Mouse (Mus musculus) spleen, postnatal 4 days (tissue): Measurements from ENCODE around the gene Tmem260.

Experiments
- DNase-seq, 2 experiments: peaks; one replicate each; pipeline ENCODE4 v3.0.0; 2022; ENCODE audit warnings: low spot score in 2 of 2

The Tmem260 gene

DNA sequence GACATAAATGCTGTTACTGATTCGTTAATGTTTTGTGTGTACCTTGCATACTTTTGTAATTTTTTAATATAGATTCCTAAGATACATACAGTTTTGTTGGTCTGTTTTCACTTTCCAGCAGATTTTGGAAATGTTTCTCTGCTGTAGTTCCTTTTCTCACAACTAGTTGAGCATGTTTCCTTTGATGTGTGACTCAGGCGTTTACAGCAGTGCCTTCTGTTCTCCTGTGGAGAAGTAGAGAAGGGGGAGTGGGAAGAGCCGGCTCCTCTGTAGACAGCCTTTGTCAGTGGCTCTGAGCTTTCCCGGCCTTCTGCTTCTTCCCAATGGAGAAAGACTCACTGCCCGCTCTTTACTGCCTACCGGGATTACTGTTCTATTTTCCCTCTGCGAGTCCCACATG, 35.7 kb downstream of the Tmem260 start:
- no peak for DNase-seq

GRCm38 (mm10) chr14:48482762-48483161, 36.8 kb downstream of the Tmem260 start:
- no peak for DNase-seq

DNA sequence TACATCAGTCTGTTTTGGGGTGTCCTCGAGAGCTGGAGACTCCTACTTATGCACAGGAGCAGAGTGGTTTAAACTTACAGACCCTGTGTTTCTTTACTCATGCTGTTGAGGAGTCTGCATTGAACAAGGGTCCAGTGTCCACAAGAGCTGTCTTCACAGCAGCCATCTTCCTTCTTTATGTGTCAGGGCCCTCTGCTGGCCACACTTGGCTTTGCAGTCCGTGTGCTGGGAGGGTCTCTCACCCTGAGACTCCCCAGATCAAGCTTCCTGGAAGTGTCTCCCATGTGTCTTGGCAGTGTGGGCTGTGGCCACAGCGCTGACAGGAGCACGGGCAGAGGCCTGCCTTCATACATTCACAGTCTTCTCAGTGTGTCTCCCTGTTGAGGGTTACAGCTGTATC, 48.0 kb downstream of the Tmem260 start:
- DNase-seq: no peak

DNA sequence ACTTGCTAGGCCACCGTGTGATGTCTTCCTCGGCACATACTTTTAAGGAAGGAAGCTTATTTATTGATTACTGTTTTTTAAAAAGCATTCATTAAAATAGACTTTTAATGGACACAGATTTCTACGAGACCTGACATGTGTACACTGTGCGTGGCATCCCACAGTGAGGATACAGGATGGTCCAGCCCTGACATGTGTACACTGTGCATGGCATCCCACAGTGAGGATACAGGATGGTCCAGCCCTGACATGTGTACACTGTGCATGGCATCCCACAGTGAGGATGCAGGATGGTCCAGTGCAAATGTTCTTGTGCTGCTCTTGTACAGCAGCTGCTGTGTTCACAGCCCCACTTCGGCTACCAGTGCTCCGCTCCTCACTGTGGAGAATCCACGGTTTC, 56.6 kb downstream of the Tmem260 start:
- no peak for DNase-seq

GRCm38 (mm10) chr14:48503691-48504565, 58.0 kb downstream of the Tmem260 start:
- DNase-seq: no peak

- no peak for DNase-seq
Measured at GRCm38 (mm10) chr14:48504566-48504950, 58.6 kb downstream of the Tmem260 start.

GRCm38 (mm10) chr14:48505606-48506005, 59.7 kb downstream of the Tmem260 start:
- DNase-seq: no peak

- DNase-seq: no peak
Measured at GRCm38 (mm10) chr14:48507376-48507775, 61.5 kb downstream of the Tmem260 start.

DNA sequence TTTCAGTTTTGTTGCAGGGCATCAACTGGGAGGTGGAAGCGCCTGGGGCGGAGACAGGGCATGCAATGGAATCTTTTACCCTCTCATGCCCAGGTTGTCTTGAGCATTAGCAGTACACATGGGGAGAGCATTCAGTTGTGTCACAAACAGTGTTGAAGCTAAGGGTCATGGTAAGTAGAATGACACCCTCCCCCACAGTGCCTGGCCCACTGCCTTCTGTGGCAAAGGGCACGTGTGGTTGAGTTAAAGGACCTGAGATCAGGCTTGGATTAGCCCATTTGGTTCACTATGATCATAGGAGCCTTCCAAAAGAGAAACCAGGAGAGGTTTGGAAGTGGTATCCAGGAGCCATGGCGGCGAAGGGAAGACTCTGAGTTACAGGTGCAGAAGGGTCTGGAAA, 63.2 kb downstream of the Tmem260 start:
- DNase-seq: no peak

DNA sequence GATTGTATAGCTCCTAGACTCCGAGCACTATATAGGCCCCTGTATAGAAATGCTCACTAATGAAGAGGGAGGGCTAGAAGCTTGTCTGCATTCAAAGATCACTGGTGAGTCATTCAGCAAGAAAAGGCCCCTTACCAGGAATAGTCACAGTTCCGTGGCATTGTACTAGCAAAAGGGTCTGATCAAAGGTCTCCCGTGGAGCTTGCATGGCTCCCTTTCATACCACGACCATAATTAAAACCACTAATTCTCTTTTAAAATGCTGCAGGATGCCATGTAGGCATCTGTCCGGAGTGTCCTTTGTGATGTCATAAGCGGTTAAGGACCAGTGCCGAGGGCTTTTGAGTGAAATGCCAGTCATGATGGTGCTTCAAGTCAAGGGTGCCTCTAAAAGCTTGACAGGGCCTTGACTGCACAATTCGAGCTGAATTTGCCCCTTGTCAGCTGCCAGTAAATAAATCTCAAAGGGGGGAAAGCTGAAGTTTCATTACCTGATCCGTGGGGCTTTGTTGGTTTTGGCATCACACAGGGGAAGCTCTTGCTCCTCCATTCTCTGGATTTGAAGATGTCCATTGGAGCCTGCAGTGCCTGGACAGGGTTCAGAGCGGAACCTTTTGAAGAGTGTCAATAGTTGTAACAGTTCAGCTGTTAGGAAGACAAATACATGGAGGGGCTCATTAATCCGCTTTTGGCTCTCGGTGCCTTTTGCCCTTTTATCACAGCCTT, 67.3 kb downstream of the Tmem260 start:
- DNase-seq: no peak

GRCm38 (mm10) chr14:48513824-48514493, 68.0 kb downstream of the Tmem260 start:
- no peak for DNase-seq

DNA sequence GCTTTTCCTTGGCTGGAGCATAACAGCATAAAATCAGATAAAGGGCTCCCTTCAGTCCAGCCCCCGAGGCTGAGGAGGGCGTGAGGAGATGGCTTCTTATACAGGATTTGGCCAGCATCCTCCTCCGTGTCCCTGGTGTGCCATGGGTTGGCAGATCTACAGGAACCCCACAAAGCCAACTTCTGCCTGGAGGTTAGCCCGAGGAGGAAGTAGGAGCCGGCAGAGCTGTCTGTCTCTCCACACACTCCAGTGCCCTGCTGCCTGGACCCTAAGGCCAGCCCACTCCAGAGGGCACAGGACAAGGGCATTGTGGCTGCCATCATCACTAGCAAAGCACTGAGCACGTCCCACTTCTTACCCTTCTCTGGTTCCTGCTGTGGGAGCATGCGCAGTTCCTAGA, 68.7 kb downstream of the Tmem260 start:
- DNase-seq: no peak

DNA sequence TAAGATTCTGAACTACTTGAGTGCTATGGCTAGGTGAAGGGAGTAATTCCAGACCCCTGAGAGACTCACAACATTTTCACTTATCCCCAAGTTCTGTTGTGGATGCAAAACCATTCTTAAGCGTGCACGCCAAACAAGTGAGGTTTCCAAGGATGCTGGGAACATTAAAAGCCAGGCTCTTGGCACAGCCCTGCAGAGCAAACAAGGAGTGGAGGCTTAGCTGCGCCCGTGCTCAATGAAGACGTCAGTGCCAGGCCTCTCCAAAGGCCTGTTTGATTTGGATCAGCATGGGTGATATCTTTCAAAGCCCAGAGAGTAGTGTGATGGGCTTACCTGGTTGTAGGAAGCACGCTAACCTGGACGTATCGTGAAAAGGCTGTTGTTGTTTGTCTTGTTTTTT, 69.6 kb downstream of the Tmem260 start:
- DNase-seq: no peak

GRCm38 (mm10) chr14:48523361-48523760, 77.4 kb downstream of the Tmem260 start:
- DNase-seq: no peak

DNA sequence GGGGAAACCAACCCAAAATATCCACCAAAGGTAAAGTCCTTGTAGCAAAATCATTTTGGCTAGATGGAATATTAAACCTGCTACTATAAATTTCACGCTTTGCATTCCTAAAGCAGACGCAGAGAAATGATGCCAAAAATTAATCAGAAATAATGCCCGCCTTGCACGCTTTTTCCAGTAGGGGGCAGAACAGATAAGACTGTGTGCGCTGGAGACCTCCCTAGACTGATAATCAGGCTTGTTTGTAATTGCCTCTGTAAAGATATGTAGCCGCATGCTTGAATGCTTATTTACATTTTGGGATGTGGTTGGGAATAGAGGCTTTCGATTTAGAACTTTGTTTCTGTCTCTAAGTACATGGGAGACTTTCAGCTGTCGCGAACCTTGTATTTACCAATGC, 78.2 kb downstream of the Tmem260 start:
- DNase-seq: no peak

GRCm38 (mm10) chr14:48525055-48525454, 79.1 kb downstream of the Tmem260 start:
- DNase-seq: no peak

GRCm38 (mm10) chr14:48530629-48531028, 84.7 kb downstream of the Tmem260 start:
- DNase-seq: no peak

- DNase-seq: peak; percentile 66 to 80
Measured at GRCm38 (mm10) chr14:48537795-48538766, 92.2 kb downstream of the Tmem260 start.

DNA sequence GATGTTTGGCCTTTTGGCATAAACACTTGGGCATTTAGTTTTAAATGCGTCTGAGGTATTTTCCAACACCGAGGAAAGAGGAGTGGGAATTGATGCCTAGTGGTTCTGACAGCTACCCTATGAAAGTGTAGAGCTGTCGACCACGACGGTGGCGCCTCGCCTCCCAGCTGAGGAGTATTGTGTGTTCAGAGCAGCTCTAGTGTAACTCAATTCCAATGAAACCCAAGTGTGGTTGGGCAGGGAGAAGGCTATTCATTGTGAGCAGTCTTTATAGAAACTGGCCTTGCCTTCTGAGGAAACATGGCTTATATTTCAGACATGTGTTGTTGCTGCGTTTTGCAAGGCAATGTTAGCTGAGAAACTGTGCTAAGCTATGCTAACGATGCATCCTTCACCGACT, 99.2 kb downstream of the Tmem260 start:
- DNase-seq: no peak

- no peak for DNase-seq
Measured at GRCm38 (mm10) chr14:48546009-48546408, 100.1 kb downstream of the Tmem260 start.

DNA sequence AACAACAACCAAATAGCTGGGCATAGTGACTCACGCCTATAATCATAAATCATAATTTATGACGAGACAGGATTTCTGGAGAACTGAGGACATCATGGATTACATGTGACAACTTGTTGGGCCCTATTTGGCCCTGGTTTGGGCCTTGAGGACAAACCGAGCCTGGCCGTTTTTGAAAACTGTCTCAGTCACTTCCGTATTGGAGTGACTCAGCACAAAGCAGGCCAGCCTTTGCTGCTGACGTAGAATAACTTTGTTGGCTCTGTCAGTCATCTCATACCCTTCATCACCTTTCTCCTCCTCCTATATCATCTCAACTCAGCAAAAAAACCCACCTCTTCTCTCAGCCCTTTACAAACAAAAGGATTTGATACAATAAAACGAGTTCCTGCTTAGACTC, 103.8 kb downstream of the Tmem260 start:
- no peak for DNase-seq
